Mouse (Mus musculus) right cerebral cortex, postnatal 14 days (tissue): ENCODE results near the gene Commd8.
"Not testable (repeated sequence)": the region's sequence is repeated elsewhere in the genome, so short reads cannot be mapped to it uniquely, and the experiment has no call there.

Source experiments
- DNase-seq: peaks from one replicate; pipeline ENCODE4 v3.0.0; 2022

Commd8 gene

GRCm38 (mm10) chr5:72164386-72164785 lies 3.6 kb downstream of the Commd8 start:
- DNase-seq = no peak

DNA sequence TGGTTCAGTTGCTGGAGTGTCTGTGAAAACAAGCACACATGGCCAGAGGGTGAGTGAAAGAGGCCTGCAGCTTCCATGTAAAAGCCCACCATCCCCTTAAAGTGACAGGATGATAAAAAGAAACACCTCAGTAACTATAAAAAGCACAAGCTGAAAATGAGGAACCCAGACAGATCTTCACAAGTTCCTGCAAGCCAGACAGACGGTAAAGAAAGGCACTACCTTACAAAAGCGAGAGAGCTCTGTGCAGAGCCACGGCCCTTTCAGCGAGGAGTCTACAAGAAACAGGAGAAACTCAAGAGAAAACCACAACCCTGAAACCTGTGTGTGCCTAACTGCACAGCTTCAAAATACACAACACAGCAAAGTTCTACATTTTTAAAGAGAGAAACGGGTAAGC lies 5.1 kb downstream of the Commd8 start:
- no peak for DNase-seq

GRCm38 (mm10) chr5:72160781-72161485 lies 7.1 kb downstream of the Commd8 start:
- no peak for DNase-seq

GRCm38 (mm10) chr5:72159537-72159936 lies 8.5 kb downstream of the Commd8 start:
- DNase-seq = no peak

DNA sequence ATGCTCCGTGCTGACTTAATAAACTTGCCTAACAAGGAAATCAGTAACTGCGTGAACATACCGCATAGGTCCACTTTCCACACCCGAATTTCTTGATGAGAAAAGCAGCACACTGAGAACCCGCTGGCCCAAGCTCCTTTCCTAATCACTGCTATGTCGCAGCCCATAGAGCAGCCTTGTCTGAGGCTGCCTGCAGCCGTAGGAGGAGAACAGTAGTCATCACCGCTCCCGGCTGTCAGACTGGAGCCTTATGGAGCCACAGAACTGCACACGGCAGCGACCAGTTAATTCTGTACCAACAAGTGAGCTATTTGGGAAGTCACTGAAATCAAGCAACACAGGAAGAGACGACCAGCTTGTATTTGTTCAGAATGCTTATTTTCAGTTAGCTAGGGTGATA lies 9.3 kb downstream of the Commd8 start:
- DNase-seq = no peak

- no peak for DNase-seq
Measured at GRCm38 (mm10) chr5:72156598-72156997, 11.4 kb downstream of the Commd8 start.

- DNase-seq = not testable (repeated sequence)
Measured at GRCm38 (mm10) chr5:72155686-72156085, 12.3 kb downstream of the Commd8 start.

DNA sequence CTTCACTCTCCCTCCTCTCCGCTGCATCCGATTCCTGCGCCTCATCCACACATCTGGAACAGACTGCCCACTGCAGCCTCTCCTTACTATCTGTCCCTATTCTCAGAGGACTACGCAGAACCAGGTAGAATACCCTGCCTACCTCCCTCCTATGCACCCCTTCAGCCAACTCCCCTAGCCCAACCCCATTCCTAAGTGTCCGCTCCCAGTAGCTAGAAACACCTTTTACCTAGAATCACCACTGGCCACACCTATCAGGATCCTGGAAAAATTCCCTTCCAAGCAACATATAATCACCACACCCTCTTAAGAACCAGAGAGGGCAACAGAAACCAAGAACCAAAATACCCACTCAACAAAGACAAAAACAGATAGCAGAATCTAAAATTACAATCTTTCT lies 17.1 kb downstream of the Commd8 start:
- DNase-seq = no peak

- DNase-seq = no peak
Measured at GRCm38 (mm10) chr5:72148679-72149078, 19.3 kb downstream of the Commd8 start.

- no peak for DNase-seq
Measured at GRCm38 (mm10) chr5:72139619-72140018, 28.4 kb downstream of the Commd8 start.

- no peak for DNase-seq
Measured at GRCm38 (mm10) chr5:72138256-72138655, 29.7 kb downstream of the Commd8 start.

GRCm38 (mm10) chr5:72133906-72134305 lies 34.1 kb downstream of the Commd8 start:
- no peak for DNase-seq

- DNase-seq = no peak
Measured at GRCm38 (mm10) chr5:72126681-72127080, 41.3 kb downstream of the Commd8 start.

DNA sequence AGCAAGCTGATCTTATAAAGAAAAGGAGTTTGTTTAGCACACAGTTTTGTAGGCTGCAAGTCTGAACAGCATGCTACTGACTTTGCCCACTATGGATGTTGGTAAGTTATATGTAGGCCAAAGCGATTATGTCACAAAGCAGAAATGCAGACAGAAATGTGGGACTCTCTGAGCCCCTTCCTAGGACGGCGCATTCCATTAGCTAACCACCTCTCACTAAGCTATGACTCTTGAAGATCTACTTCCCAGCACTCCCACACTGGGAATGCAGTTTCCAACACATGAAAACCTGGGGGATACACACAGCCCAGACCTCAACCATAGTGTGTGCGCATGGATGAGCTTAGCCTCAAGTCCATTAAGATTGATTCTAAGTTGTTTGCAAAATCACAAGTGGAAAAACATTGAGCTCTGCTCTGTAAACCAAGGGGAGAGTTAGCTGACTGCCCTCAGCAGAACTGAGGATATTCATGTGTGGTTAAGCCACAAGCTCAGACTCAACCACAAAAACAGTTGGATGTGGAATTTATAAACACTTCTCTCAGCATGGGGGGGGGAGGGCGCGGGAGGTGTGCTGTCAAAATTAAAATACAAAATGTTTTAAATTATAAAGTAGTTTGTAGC lies 45.5 kb downstream of the Commd8 start:
- DNase-seq = no peak
